Mouse (Mus musculus) heart, embryonic 11.5 days (tissue): ENCODE data around the gene Phlda3. TPM values are rescaled to one million over a fixed set of nuclear protein-coding genes. Genes with fewer than 3 reads are reported as not detected.
A peak's percentile ranks its signal among the peaks of the same experiment; 100 is the strongest.

ENCODE experiments used
- ATAC-seq: fragments of 200-750 bp; cut with Nextera tagmentation; replicated peaks from 2 replicates; pipeline ENCODE4 v1.8.0; 2017; ENCODE audit warnings: moderate library complexity; ENCODE audit not compliant: insufficient number of reproducible peaks, low FRiP score, low TSS enrichment
- H3K27ac ChIP-seq: fragments of 300-500 bp; sonication (generic); 2 replicates; pipeline ENCODE4 v1.5.1; 2014; ENCODE audit warnings: mild to moderate bottlenecking, low read depth, low read length
- H3K27me3 ChIP-seq: fragments of 300-500 bp; sonication (generic); 2 replicates; pipeline ENCODE4 v1.6.1; 2014; ENCODE audit warnings: mild to moderate bottlenecking, low read length, mixed read lengths; ENCODE audit not compliant: control insufficient read depth, insufficient read depth
- H3K36me3 ChIP-seq: fragments of 300-500 bp; sonication (generic); 2 replicates; pipeline ENCODE4 v1.6.1; 2014; ENCODE audit warnings: mild to moderate bottlenecking, low read length, moderate library complexity, mixed read lengths; ENCODE audit not compliant: control insufficient read depth, insufficient read depth
- H3K4me1 ChIP-seq: fragments of 300-500 bp; sonication (generic); 2 replicates; pipeline ENCODE4 v1.6.1; 2014; ENCODE audit warnings: low read length; ENCODE audit not compliant: control insufficient read depth, insufficient read depth
- H3K4me2 ChIP-seq: fragments of 300-500 bp; sonication (generic); 2 replicates; pipeline ENCODE4 v1.6.1; 2014; ENCODE audit warnings: mild to moderate bottlenecking, moderate library complexity
- H3K4me3 ChIP-seq: fragments of 300-500 bp; sonication (generic); 2 replicates; pipeline ENCODE4 v1.5.1; 2014; ENCODE audit warnings: low read depth, low read length
- H3K9ac ChIP-seq: fragments of 300-500 bp; sonication (generic); 2 replicates; pipeline ENCODE4 v1.6.1; 2014; ENCODE audit warnings: mild to moderate bottlenecking, low read depth, low read length, moderate library complexity
- H3K9me3 ChIP-seq: fragments of 300-500 bp; sonication (generic); replicated peaks from 2 replicates; pipeline ENCODE4 v1.6.1; 2016; ENCODE audit warnings: low read length; ENCODE audit not compliant: control insufficient read depth
- WGBS: fragments of 180-500 bp; shearing (Covaris S2); extraction: QIAGEN DNeasy Blood & Tissue Kit; methylation state at CpG from one replicate; pipeline ENCODE4 v1.1.7; 2014; ENCODE audit not compliant: insufficient replicate concordance; 5-methylcytosine and 5-hydroxymethylcytosine counted together
- polyA plus RNA-seq: library from polyadenylated mRNA; unstranded; fragments of >200 nt; fragmentation: Nextera tagmentation; extraction: Ambion mirVana; gene quantifications from 2 replicates; pipeline ENCODE4 v1.2.1, GENCODE M21; 2014

The Phlda3 gene
- polyA plus RNA-seq, 1 experiment from 2014 or later: 61.5 TPM

- H3K27me3 ChIP-seq: no peaks in the 10 kb centered on the region
- H3K4me2 ChIP-seq: no peak overlapping the region
- ATAC-seq: no peak
- H3K9me3 ChIP-seq: no peaks in the 10 kb centered on the region
- no peak overlapping the region for H3K27ac ChIP-seq
- no peak overlapping the region for H3K9ac ChIP-seq
- no peak overlapping the region for H3K4me3 ChIP-seq
- 65% methylated on average over 2 of the region's 2 CpGs for WGBS
- peaks cover 9% of the 10 kb centered on the region for H3K36me3 ChIP-seq
- peaks cover 32% of the 10 kb centered on the region for H3K4me1 ChIP-seq
Observed at GRCm38 (mm10) chr1:135810180-135810579, 44.3 kb downstream of the Phlda3 start.

DNA sequence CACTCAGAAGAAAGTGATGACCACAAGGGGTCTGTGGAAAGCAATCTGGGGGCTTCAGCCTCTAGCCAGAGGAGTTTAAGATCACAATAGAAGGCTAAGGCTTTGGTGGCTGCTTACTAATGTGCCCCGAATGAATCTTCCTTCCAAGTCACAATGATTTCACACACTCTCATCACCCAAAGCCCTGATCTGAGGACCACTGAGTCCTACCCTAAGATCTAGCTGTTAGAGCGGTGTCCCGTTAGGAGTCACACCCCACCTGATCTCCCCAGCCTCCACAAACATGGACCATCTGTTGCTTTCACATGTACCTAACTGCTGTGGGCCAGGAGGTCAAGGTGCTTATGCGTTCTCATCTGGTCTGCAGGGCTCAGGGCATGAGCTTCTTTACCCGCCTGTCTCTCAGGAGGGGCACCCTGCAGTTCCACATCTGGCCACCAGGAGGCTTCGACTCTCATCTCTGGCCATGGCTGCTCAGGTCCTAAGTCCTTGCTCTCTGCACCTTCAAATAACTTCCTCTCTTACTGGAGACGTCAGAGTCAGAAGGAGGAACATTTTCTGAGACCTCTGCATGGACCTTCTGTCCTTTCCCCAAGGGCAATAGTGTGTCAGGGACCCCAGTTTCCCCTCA, 45.2 kb downstream of the Phlda3 start:
- ATAC-seq: no peak
- Histone ChIP-seq H3K4me2 (no peak overlapping the region), H3K9me3 (no peaks in the 10 kb centered on the region), H3K36me3 (peaks cover 9% of the 10 kb centered on the region; the same call in 1 of the 2 replicates), H3K4me3 (no peak overlapping the region), H3K9ac (no peak overlapping the region), H3K4me1 (peaks cover 27% of the 10 kb centered on the region), H3K27ac (peak overlapping the region; percentile 30; the same call in 1 of the 2 replicates), H3K27me3 (no peaks in the 10 kb centered on the region)
- 29% methylated on average over 7 of the region's 7 CpGs for WGBS

- Histone ChIP-seq H3K4me2 (no peak overlapping the region; the same call in 1 of the 2 replicates), H3K9me3 (no peaks in the 10 kb centered on the region), H3K4me3 (no peak overlapping the region), H3K36me3 (peaks cover 9% of the 10 kb centered on the region; the same call in 1 of the 2 replicates), H3K4me1 (peaks cover 27% of the 10 kb centered on the region), H3K9ac (no peak overlapping the region), H3K27me3 (no peaks in the 10 kb centered on the region), H3K27ac (peak overlapping the region; percentile 78)
- 58% methylated on average over 3 of the region's 3 CpGs for WGBS
- ATAC-seq: no peak
Observed at GRCm38 (mm10) chr1:135812205-135812604, 46.3 kb downstream of the Phlda3 start.

DNA sequence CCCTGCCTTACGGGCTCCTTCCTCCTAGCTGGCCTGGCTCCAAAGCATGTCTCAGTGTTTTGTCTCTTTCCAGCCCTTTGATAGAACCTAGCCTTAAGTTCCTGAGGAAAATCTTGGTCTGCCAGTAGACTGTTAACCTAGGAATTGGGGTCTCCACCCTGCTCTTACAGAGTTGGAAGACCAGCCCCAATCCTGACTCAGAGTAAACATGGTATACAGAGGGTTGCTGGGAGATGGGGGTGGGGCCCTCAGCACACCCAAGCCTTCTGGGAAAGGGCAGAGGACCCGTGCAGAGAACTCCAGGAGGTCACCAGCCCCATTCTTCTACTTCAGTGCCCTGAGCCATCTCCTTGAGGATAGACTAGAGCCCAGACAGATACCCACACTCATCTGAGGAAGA, 46.7 kb downstream of the Phlda3 start:
- no peak overlapping the region for H3K4me3 ChIP-seq
- H3K4me2 ChIP-seq: peak overlapping the region; percentile 23
- H3K9ac ChIP-seq: peak overlapping the region; percentile 29; the same call in 1 of the 2 replicates
- H3K4me1 ChIP-seq: peaks cover 27% of the 10 kb centered on the region
- peaks cover 7% of the 10 kb centered on the region; the same call in 1 of the 2 replicates for H3K36me3 ChIP-seq
- H3K27ac ChIP-seq: peak overlapping the region; percentile 78
- no peaks in the 10 kb centered on the region for H3K9me3 ChIP-seq
- H3K27me3 ChIP-seq: peaks cover 2% of the 10 kb centered on the region; the same call in 1 of the 2 replicates
- ATAC-seq: no peak
- WGBS: 28% methylated on average over 2 of the region's 2 CpGs

DNA sequence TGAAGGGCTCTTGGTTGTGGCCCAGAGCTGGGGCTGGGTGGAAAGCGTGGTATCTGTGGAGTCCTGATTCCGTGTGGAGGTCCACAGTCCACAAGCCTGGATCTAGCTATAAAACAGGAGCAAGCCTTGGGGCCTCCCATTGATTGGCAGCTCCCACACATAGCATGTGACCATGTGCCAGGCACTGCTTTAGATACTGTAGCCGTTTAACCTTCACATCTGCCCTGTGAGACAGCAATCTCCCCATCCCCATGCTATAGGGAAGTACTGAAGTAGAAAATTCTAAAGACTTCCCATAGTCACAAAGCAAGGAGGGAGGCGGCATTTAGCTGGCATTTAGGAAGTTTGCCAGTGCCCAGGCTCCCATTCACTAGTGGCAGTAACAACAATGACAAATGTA, 47.2 kb downstream of the Phlda3 start:
- Histone ChIP-seq H3K9me3 (no peaks in the 10 kb centered on the region), H3K4me2 (peak overlapping the region; percentile 23), H3K9ac (peak overlapping the region; percentile 29; the same call in 1 of the 2 replicates), H3K4me3 (no peak overlapping the region), H3K36me3 (peaks cover 7% of the 10 kb centered on the region; the same call in 1 of the 2 replicates), H3K27ac (peak overlapping the region; percentile 78), H3K4me1 (peaks cover 30% of the 10 kb centered on the region), H3K27me3 (peaks cover 7% of the 10 kb centered on the region; the same call in 1 of the 2 replicates)
- 0 out of 2 replicates have a peak, but pooled peaks have one; percentile 12 for ATAC-seq
- 57% methylated on average over 4 of the region's 4 CpGs for WGBS

- no peak overlapping the region; the same call in 1 of the 2 replicates for H3K27ac ChIP-seq
- H3K4me3 ChIP-seq: no peak overlapping the region
- no peak overlapping the region for H3K4me2 ChIP-seq
- WGBS: 79% methylated on average over 5 of the region's 5 CpGs
- peaks cover 14% of the 10 kb centered on the region for H3K27me3 ChIP-seq
- H3K9me3 ChIP-seq: no peaks in the 10 kb centered on the region
- no peak overlapping the region for H3K9ac ChIP-seq
- peaks cover 35% of the 10 kb centered on the region for H3K4me1 ChIP-seq
- peaks cover 4% of the 10 kb centered on the region; the same call in 1 of the 2 replicates for H3K36me3 ChIP-seq
- ATAC-seq: no peak
Observed at GRCm38 (mm10) chr1:135813687-135814395, 47.9 kb downstream of the Phlda3 start.

- H3K4me3 ChIP-seq: no peak overlapping the region
- ATAC-seq: no peak
- H3K27me3 ChIP-seq: peaks cover 20% of the 10 kb centered on the region
- H3K9ac ChIP-seq: no peak overlapping the region
- peaks cover 4% of the 10 kb centered on the region; the same call in 1 of the 2 replicates for H3K36me3 ChIP-seq
- peaks cover 35% of the 10 kb centered on the region for H3K4me1 ChIP-seq
- no peak overlapping the region for H3K27ac ChIP-seq
- no peaks in the 10 kb centered on the region for H3K9me3 ChIP-seq
- no peak overlapping the region for H3K4me2 ChIP-seq
- 81% methylated on average over 5 of the region's 5 CpGs for WGBS
Observed at GRCm38 (mm10) chr1:135814531-135814930, 48.6 kb downstream of the Phlda3 start.

DNA sequence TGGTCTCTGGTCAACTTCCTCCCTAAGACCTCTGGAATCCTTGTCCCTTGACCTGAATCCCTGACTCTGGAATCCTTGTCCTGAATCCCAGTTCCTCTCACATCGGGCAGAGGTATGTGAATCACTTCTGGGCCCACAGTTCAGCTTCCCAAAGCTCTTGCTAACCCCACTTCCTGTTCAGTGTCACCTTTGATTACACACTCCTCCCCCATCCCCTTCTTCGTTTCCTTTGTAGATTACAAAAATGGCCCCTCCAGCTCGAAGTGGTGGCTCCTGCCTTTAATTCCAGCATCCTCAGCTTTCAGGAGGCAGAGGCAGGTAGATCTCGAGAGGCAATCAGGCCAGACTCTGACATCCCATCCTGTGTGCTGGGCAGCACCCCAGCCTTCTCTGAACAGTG, 51.7 kb downstream of the Phlda3 start:
- Histone ChIP-seq H3K4me3 (no peak overlapping the region), H3K4me2 (no peak overlapping the region; the same call in 1 of the 2 replicates), H3K27ac (no peak overlapping the region), H3K27me3 (peaks cover 32% of the 10 kb centered on the region), H3K36me3 (no peaks in the 10 kb centered on the region), H3K9ac (no peak overlapping the region), H3K9me3 (no peaks in the 10 kb centered on the region), H3K4me1 (peaks cover 25% of the 10 kb centered on the region)
- WGBS: 43% methylated on average over 4 of the region's 4 CpGs
- no peak for ATAC-seq
